Mouse (Mus musculus): Measurements from ENCODE around the gene Sspo.

DNA sequence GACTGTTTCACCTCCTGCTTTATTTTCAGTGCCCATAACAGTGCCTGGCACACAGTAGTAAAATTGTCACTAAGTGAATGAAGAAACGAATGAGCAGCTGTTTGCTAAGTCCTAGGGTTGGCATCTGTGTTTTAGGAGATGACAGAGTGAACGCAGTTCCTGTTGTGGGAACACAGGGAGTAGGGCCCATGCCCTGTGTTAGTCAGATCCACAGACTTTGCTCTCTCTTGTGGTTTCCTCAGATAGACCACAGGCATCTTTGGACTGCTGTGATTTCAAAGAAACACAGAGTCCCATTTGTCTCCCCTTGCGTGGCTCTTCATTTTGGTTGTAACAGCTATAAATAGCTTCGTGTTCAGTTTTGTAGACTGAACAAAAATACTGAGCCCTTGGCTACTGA, 62.4 kb downstream of the Sspo start:
- TF ChIP-seq POLR2A (IDR thresholded peaks at IDR 0.05; ENCODE audit: insufficient read length, low read depth) (no peak), E2F4 (IDR thresholded peaks at IDR 0.05; ENCODE audit: insufficient read depth) (no peak), MAX (IDR thresholded peaks at IDR 0.05; ENCODE audit: low read depth) (no peak), CEBPB (IDR thresholded peaks at IDR 0.05; ENCODE audit: insufficient read depth, poor library complexity, severe bottlenecking) (peak; percentile 33; the same call in 1 of the 2 replicates), POLR2AphosphoS2 (IDR thresholded peaks at IDR 0.05; ENCODE audit: insufficient read length, low read depth) (no peak), USF1 (IDR thresholded peaks at IDR 0.05; ENCODE audit: low read depth) (no peak), MYOD1 (IDR thresholded peaks at IDR 0.05; ENCODE audit: control insufficient read depth in 1 of 3, insufficient read length in 2 of 3, low read depth in 2 of 3) (peak; percentile 70 to 90 (median 84)), TCF12 (IDR thresholded peaks at IDR 0.05; ENCODE audit: insufficient read depth, poor library complexity, severe bottlenecking) (peak; percentile 73)
